Mouse (Mus musculus): Measurements from ENCODE around the gene Tmem127.
A peak's percentile ranks its signal among the peaks of the same experiment; 100 is the strongest.
"Not testable (repeated sequence)": the region's sequence is repeated elsewhere in the genome, so short reads cannot be mapped to it uniquely, and the experiment has no call there.

Gene Tmem127

GRCm38 (mm10) chr2:127267854-127268253 is 20.1 kb downstream of the Tmem127 start:
- DNase-seq (ENCODE audit: low spot score in 2 of 2): no peak

GRCm38 (mm10) chr2:127269491-127270299 is 22.0 kb downstream of the Tmem127 start, which contains the start of gene Stard7:
TSS of gene Stard7 (plus strand) at chr2:127270218.
- DNase-seq (ENCODE audit: low spot score in 2 of 2): peak; percentile 92 to 94

- peak; percentile 79 to 80 for DNase-seq (ENCODE audit: low spot score in 2 of 2)
These were observed 22.8 kb downstream of the Tmem127 start for GRCm38 (mm10) chr2:127270300-127271041.

GRCm38 (mm10) chr2:127271042-127271515 is 23.4 kb downstream of the Tmem127 start:
- DNase-seq (ENCODE audit: low spot score in 2 of 2): no peak

GRCm38 (mm10) chr2:127272049-127272448 is 24.3 kb downstream of the Tmem127 start:
- DNase-seq (ENCODE audit: low spot score in 2 of 2): not testable (repeated sequence)

- DNase-seq (ENCODE audit: low spot score in 2 of 2): no peak
These were observed 25.1 kb downstream of the Tmem127 start for GRCm38 (mm10) chr2:127272806-127273205.

- no peak for DNase-seq (ENCODE audit: low spot score in 2 of 2)
These were observed 26.9 kb downstream of the Tmem127 start for GRCm38 (mm10) chr2:127274590-127274989.

GRCm38 (mm10) chr2:127275551-127276320 is 28.0 kb downstream of the Tmem127 start:
- no peak for DNase-seq (ENCODE audit: low spot score in 2 of 2)

- DNase-seq (ENCODE audit: low spot score in 2 of 2): no peak
These were observed 30.5 kb downstream of the Tmem127 start for GRCm38 (mm10) chr2:127278162-127278561.

- no peak for DNase-seq (ENCODE audit: low spot score in 2 of 2)
These were observed 44.5 kb downstream of the Tmem127 start for GRCm38 (mm10) chr2:127292250-127292649.

- peak in 1 of 2 experiments; percentile 9 for DNase-seq (ENCODE audit: low spot score in 2 of 2)
These were observed 49.5 kb downstream of the Tmem127 start for GRCm38 (mm10) chr2:127297001-127297805.

GRCm38 (mm10) chr2:127298056-127298455 is 50.3 kb downstream of the Tmem127 start:
- no peak for DNase-seq (ENCODE audit: low spot score in 2 of 2)

GRCm38 (mm10) chr2:127300701-127301100 is 53.0 kb downstream of the Tmem127 start:
- DNase-seq (ENCODE audit: low spot score in 2 of 2): no peak

- DNase-seq (ENCODE audit: low spot score in 2 of 2): no peak
These were observed 54.2 kb downstream of the Tmem127 start for GRCm38 (mm10) chr2:127301883-127302282.

- not testable (repeated sequence) for DNase-seq (ENCODE audit: low spot score in 2 of 2)
These were observed 56.5 kb downstream of the Tmem127 start for GRCm38 (mm10) chr2:127304192-127304591.

- DNase-seq (ENCODE audit: low spot score in 2 of 2): no peak
These were observed 57.0 kb downstream of the Tmem127 start for GRCm38 (mm10) chr2:127304609-127305210.

GRCm38 (mm10) chr2:127306123-127306522 is 58.4 kb downstream of the Tmem127 start:
- no peak for DNase-seq (ENCODE audit: low spot score in 2 of 2)

GRCm38 (mm10) chr2:127307179-127307578 is 59.5 kb downstream of the Tmem127 start:
- no peak for DNase-seq (ENCODE audit: low spot score in 2 of 2)

- no peak for DNase-seq (ENCODE audit: low spot score in 2 of 2)
These were observed 61.0 kb downstream of the Tmem127 start for GRCm38 (mm10) chr2:127308660-127309059.

GRCm38 (mm10) chr2:127310246-127310645 is 62.5 kb downstream of the Tmem127 start:
- DNase-seq (ENCODE audit: low spot score in 2 of 2): no peak

- no peak for DNase-seq (ENCODE audit: low spot score in 2 of 2)
These were observed 63.0 kb downstream of the Tmem127 start for GRCm38 (mm10) chr2:127310685-127311084.
